Mouse (Mus musculus): ENCODE data around the gene Fitm1. TPM values are rescaled to one million over a fixed set of nuclear protein-coding genes. Genes with fewer than 3 reads are reported as not detected.

Fitm1 gene
- total RNA-seq (2021), result not detected

- no peak for DNase-seq (ENCODE audit: extremely low spot score in 1 of 2, low spot score in 2 of 2)
- intact Hi-C loops (cut with DNase I), result no loop called here
These were observed at the start of gene Fitm1 for GRCm38 (mm10) chr14:55575302-55575701. Gene Fitm1 (plus strand): TSS chr14:55575617.

- no peak for DNase-seq (ENCODE audit: extremely low spot score in 1 of 2, low spot score in 2 of 2)
- intact Hi-C loops (cut with DNase I), result no loop called here
These were observed 48.7 kb upstream of the Fitm1 start for GRCm38 (mm10) chr14:55526674-55527073.

GRCm38 (mm10) chr14:55527940-55528339 lies 47.5 kb upstream of the Fitm1 start:
- intact Hi-C loops (cut with DNase I), result no loop called here
- DNase-seq (ENCODE audit: extremely low spot score in 1 of 2, low spot score in 2 of 2), result no peak

DNA sequence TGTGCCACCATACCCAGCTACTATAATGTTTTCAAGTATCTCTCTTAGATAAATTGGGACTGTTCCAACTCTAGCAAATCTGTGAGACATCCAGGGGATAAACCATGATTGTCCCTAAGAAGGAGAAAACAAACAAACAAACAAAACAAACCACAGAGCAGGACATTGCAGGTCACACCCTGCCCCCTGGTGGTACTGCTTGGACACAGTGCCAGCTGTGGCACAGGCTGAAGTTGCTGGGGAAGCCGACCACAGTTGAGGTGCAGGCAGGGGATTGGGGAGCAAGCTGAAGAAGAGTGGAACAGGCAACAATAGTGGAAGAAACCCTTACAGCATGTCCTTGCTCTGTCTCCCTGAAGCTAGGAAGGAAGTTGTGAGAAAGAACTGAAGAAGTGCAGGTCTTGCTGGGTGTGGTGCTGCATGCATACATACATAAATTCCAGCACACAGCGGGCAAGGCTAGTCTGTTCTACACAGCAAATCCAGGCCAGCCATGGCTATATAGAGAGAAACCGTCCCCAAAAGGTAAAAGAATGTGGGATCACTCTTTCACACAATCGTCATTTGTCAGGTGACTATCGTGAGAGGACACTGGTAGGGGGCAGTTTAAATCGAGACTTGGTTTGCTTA lies 39.2 kb upstream of the Fitm1 start:
- peak in 1 of 2 experiments; percentile 60 for DNase-seq (ENCODE audit: extremely low spot score in 1 of 2, low spot score in 2 of 2)
- intact Hi-C loops (cut with DNase I), result loop anchor here (5.0 kb wide), 1 partner anchor 39 kb away; no protein-coding TSS in a partner anchor

DNA sequence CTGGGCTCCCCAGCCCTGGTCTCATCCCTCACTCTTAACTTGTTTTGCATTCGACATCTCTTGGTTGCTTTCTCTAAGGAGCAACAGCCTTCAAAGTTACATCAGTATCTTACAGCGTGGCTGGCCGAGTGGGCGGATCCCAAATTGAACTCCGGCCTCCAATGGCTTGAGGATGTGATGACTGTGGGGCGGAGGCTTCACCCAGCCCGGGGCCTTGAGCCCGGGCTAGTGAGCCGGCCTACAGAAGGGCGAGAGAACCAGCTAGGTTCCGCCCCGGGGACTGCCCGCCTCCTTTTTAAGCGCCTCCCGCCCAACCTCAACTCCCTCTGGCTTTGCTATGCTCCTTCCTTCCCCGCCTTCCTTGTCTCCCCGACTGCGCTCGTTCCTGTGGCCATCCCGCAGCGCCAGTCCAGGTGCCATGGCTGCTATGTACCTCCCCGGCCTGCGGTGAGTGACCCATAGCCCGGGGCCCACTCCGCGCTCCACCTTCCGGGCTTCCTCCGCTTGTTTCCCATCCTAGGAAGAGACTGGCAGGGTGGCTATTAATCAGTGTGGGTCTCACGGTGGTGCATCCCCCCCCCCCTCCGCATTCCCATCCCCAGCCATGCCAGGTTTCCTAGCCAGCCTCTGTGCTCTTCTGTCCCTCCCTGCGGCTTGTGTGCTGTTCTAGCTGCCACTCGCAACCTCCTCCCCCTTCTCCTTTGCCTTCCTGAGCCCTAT lies 35.2 kb upstream of the Fitm1 start, which contains the start of gene Pck2:
Gene Pck2 (plus strand): TSS at position 200 of the 720 bp plus-strand sequence.
- DNase-seq (ENCODE audit: extremely low spot score in 1 of 2, low spot score in 2 of 2), result peak; percentile 58 to 92
- intact Hi-C loops (cut with DNase I), result no loop called here

- peak; percentile 64 to 92 for DNase-seq (ENCODE audit: extremely low spot score in 1 of 2, low spot score in 2 of 2)
- intact Hi-C loops (cut with DNase I), result no loop called here
These were observed 34.6 kb upstream of the Fitm1 start for GRCm38 (mm10) chr14:55540787-55541321.

GRCm38 (mm10) chr14:55542268-55542667 lies 33.1 kb upstream of the Fitm1 start:
- DNase-seq (ENCODE audit: extremely low spot score in 1 of 2, low spot score in 2 of 2), result no peak
- intact Hi-C loops (cut with DNase I), result no loop called here

DNA sequence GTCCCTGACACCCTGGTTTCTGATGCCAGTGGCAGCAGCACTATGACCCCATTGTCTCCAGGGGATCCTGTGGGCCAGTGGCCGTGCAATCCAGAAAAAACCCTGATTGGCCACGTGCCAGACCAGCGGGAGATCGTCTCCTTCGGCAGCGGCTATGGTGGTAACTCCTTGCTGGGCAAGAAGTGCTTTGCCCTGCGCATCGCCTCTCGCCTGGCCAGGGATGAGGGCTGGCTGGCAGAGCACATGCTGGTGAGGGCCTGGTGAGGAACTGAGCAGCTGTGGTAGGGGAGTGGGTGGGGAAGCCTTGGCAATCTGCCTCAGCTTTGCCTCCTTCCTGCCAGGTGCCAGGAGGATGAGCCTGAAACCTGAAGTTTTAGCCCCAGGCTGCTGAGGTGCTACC lies 31.1 kb upstream of the Fitm1 start:
- peak in 1 of 2 experiments; percentile 51 for DNase-seq (ENCODE audit: extremely low spot score in 1 of 2, low spot score in 2 of 2)
- intact Hi-C loops (cut with DNase I), result no loop called here

DNA sequence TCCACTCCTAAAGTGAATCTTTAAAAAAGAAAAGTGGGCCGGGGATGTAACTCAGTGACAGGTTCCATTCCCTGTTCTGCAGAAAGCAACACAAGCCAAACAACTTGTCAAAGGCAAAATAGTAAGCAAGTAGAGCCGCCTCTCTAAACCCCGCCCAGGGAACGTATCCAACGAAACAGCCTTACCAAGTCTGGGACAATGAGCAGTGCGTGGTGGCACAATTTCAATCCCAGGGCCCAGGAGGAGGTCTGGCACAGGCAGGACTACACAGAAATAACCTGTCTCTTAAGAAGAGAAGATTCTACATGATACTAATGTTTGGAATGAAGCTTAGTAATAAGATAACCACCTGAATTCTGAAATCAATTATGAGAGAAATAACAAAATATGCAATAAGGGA lies 25.2 kb upstream of the Fitm1 start:
- DNase-seq (ENCODE audit: extremely low spot score in 1 of 2, low spot score in 2 of 2), result no peak
- intact Hi-C loops (cut with DNase I), result loop anchor here (10.0 kb wide), 1 partner anchor 405 kb away; no protein-coding TSS in a partner anchor

DNA sequence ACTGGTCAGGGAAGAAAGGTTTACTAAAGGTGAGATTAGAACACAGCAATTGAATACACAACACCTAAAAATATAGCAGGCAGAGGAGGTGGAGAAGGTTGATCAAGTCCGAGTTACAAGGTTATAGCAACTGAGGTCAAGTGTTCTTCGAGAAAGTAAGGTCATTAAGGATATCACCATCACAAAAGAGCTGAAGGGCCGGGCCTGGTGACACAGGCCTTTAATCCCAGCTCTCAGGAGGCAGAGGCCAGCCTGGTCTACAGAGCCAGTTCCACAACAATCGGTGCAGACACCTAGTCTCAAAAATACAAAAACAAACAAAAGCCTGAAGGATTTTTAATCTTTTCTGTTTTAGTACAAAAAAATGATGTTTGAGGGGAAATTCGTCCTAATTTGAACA lies 24.1 kb upstream of the Fitm1 start:
- intact Hi-C loops (cut with DNase I), result loop anchor here (10.0 kb wide), 1 partner anchor 407 kb away; no protein-coding TSS in a partner anchor
- no peak for DNase-seq (ENCODE audit: extremely low spot score in 1 of 2, low spot score in 2 of 2)

DNA sequence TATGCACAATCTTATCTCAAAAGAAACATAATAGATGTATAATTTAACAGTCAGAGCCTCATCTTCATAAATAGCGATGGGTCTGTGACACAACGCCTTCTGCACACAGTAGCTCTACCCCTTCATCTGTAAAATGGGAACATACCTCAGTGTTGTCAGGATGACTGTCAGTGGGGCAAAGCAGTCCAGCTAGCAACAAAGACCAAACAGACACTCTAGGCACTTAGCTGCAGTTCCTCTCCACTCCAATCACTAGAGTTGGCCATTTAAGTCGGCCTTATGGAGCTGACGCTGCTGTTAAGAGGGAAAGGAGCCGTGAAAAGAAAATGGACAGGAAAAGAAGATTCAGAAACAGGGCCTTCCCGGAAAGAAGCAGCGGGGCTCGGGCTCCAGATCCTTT lies 23.6 kb upstream of the Fitm1 start:
- no peak for DNase-seq (ENCODE audit: extremely low spot score in 1 of 2, low spot score in 2 of 2)
- intact Hi-C loops (cut with DNase I), result loop anchor here (10.0 kb wide), 1 partner anchor 407 kb away; no protein-coding TSS in a partner anchor

- intact Hi-C loops (cut with DNase I), result loop anchor here (10.0 kb wide), 1 partner anchor 410 kb away; no protein-coding TSS in a partner anchor
- no peak for DNase-seq (ENCODE audit: extremely low spot score in 1 of 2, low spot score in 2 of 2)
These were observed 20.8 kb upstream of the Fitm1 start for GRCm38 (mm10) chr14:55554635-55555034.

DNA sequence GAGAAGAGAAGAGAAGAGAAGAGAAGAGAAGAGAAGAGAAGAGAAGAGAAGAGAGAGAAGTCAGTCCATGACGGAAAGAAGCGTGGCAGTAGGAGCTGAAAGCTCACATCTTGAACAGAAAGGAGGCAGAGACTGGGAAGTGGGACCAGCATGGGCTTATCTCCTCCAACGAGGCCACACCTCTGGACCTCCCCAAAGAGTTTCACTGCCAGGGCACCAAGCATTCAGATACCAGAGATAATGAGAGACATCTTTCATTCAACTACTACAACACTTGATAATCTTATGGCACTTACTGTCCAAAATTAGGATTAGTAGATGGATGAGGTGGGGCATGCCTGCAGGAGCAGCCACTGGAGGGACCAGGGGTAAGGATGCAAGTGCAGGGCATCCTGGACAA lies 19.6 kb upstream of the Fitm1 start:
- intact Hi-C loops (cut with DNase I), result loop anchor here (2.0 to 10.0 kb wide), 2 partner anchors 59 to 411 kb away; no protein-coding TSS in a partner anchor

GRCm38 (mm10) chr14:55557003-55557402 lies 18.4 kb upstream of the Fitm1 start:
- peak; percentile 48 to 88 for DNase-seq (ENCODE audit: extremely low spot score in 1 of 2, low spot score in 2 of 2)
- intact Hi-C loops (cut with DNase I), result loop anchor here (2.0 to 10.0 kb wide), 2 partner anchors 60 to 412 kb away; no protein-coding TSS in a partner anchor

More for the DNA sequence above, 19.6 kb upstream of the Fitm1 start:
- DNase-seq (ENCODE audit: extremely low spot score in 1 of 2, low spot score in 2 of 2), result no peak

GRCm38 (mm10) chr14:55557587-55557986 lies 17.8 kb upstream of the Fitm1 start:
- no peak for DNase-seq (ENCODE audit: extremely low spot score in 1 of 2, low spot score in 2 of 2)
- intact Hi-C loops (cut with DNase I), result loop anchor here (2.0 to 10.0 kb wide), 2 partner anchors 61 to 413 kb away; no protein-coding TSS in a partner anchor

- DNase-seq (ENCODE audit: extremely low spot score in 1 of 2, low spot score in 2 of 2), result no peak
- intact Hi-C loops (cut with DNase I), result loop anchor here (10.0 kb wide), 1 partner anchor 414 kb away; no protein-coding TSS in a partner anchor
These were observed 16.5 kb upstream of the Fitm1 start for GRCm38 (mm10) chr14:55558740-55559448.

GRCm38 (mm10) chr14:55559799-55560201 lies 15.6 kb upstream of the Fitm1 start, which contains the start of gene Dcaf11:
Gene Dcaf11 (plus strand): TSS chr14:55560006.
- intact Hi-C loops (cut with DNase I), result loop anchor here (10.0 kb wide), 1 partner anchor 415 kb away; no protein-coding TSS in a partner anchor
- DNase-seq (ENCODE audit: extremely low spot score in 1 of 2, low spot score in 2 of 2), result peak; percentile 88 to 96

GRCm38 (mm10) chr14:55560202-55561073 lies 15.0 kb upstream of the Fitm1 start, which contains the start of gene A730061H03Rik:
Gene A730061H03Rik (minus strand): TSS chr14:55560406.
- DNase-seq (ENCODE audit: extremely low spot score in 1 of 2, low spot score in 2 of 2), result peak; percentile 99
- intact Hi-C loops (cut with DNase I), result no loop called here

Data from left cerebral cortex, postnatal 10 days (tissue).